Mouse (Mus musculus): ENCODE data around the gene Smyd4. TPM values are rescaled to one million over a fixed set of nuclear protein-coding genes. Genes with fewer than 3 reads are reported as not detected.

Gene Smyd4
- polyA plus RNA-seq (2012; rRNA removed; ENCODE audit: low replicate concordance): 6.0 and 6.2 TPM in 2 replicates

DNA sequence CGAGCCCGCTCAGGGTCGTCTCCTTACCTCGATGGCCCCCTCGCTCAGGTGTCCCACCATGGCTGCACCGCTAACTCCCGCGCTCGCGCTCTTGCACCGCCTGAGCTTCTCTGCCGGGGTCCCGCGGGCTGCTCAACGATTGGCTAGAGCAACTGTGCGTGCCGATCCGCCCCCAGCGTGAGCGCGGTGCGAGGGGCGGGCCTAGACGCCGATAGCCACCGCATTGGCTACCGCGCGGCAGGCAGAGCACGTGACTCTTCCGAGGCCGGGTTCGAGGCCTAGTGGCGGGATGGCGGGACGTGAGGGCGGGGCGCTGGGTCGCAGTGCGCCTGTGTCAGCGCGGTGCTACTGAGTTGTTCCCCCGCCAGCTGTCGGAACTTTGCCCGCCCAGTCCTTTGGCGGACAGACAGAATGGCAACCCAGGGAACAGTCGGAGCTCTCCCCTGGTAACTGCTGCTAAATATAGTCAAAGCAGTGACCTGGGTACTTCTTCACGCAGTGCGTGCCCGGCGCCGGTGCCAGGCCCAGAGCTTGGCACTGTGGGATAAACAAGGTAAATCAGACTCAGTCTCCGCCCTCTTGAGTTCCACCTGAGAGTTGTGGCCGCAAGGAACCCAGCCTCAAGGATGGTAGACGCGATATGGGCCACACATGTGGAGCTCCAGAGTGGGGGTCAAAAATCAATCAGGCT, at the start of gene Smyd4, which contains the start of gene Rpa1:
Gene Smyd4, plus strand, starts transcription at position 235 of the 691 bp plus-strand sequence.
Gene Rpa1, minus strand, starts transcription at position 126 of the 691 bp plus-strand sequence.

DNA sequence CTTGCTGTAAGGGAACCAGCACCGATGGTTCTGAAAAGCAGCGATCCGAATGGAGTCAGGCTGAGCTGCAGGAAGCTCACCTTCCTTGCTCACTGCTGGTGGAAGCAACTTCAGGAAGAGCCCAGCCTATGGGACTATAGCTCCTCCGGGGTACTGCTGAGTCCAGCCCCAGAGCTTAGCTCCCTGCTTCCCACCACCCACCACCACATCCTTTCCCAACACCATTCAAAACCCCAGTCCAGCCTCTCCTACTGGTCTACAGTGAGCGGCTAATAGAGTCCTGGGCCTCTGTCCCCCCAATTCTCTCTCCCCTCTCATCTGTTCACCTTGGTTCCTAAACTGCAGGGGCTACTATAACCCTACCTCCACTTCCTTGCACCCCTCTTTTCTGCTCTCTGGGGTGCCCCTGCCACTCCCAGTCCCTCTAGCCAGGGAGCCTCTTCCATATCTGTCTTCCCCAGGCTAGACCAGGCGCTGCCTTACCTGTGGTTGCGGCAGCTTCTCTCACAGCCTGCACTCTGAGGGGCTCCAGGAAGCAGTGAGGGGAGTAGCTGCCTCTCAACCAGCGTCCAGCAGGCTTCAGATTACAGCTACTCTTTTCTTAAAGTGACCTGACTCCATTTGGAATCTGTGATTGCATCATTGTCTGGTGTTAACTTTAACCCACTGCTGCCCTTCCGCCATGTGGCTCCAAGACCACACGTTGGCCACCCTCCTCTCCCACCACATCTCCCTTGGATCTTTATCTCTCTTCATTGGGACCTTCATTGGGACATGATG, 74.0 kb downstream of the Smyd4 start, which contains the start of gene Serpinf1:
Gene Serpinf1, minus strand, starts transcription at position 689 of the 780 bp plus-strand sequence.

DNA sequence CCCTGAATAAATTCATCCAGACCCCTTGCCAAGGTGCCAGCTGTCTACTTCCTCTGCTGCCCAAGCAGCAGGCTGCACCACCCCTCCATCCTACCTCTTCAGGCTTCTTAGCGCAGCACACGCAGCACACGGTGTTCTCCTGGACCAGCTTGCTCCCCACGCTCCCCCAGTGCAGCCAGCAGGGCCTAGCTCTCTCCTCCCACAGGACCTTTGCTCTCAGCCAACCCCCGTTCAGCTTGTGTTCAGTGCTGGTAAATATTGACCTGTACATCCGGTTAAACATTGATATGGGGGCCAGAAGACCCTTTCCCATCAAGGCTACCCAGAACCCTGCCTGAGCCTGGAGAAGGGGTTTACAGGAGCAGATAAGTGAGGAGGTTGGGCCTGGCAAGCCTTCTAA, 91.1 kb downstream of the Smyd4 start, which contains the start of gene Serpinf2:
Gene Serpinf2, minus strand, starts transcription at position 229 of the 400 bp plus-strand sequence.

DNA sequence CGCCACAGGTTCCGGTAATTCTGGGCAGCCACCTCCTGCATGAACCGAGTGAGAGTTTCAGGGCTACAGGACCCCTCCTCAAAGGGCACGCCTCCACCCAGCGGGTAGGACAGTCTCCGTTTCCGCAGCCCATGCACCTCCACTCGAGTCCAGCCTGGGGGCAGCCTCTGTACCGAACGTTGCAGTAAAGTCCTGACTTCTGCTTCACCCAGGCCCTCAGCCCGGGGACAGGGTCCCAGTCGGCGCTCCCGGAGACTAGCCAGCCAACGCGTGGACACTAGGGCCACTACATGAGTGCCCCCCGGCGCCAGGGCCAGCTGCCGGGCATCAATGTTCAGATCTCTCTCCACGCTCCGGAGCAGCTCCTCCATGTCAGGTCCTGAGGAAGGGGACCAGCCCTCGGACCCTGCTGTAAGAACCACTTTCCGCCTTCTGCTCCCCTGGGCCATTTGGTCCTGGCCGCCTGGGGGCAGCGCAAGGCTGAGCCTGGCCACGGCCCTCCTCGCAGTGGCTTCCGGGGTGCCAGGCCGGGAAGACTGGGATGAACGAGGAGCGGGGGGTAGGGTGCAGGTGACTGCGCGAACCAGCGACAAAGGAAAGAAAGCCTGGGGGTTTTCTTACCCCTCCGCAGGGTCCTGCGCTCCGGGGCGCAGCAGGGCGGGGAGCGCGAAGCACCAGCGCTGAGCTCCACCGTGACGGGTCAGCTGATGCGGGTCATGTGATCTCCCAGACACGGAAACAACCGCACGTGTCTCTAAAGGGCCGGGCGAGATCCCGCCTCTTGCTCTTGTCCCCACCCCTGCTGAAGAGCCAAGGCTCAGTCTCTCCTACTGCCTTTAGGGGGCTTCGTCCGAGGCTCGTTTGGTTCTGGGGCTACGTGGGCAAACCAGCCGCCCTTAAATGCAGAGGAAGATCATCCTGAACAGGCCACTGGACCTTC, 106.0 kb downstream of the Smyd4 start, which contains the start of gene Wdr81:
Gene Wdr81, minus strand, starts transcription at position 727 of the 940 bp plus-strand sequence.

Other genes starting within 250 kb of the Smyd4 start
- gene Hic1, start 178.9 kb upstream of the Smyd4 start, polyA plus RNA-seq (2012; rRNA removed; ENCODE audit: low replicate concordance): 29.2 and 89.3 TPM in 2 replicates
- 28.9 and 29.4 TPM in 2 replicates for gene Ovca2, start 169.6 kb upstream of the Smyd4 start, polyA plus RNA-seq (2012; rRNA removed; ENCODE audit: low replicate concordance)
- gene Dph1, start 157.2 kb upstream of the Smyd4 start, polyA plus RNA-seq (2012; rRNA removed; ENCODE audit: low replicate concordance): 35.7 and 67.8 TPM in 2 replicates
- gene Rtn4rl1, start 154.7 kb upstream of the Smyd4 start, polyA plus RNA-seq (2012; rRNA removed; ENCODE audit: low replicate concordance): 10.6 and 33.3 TPM in 2 replicates
- 20.4 and 33.2 TPM in 2 replicates for gene Rpa1, start 109 bp upstream of the Smyd4 start, polyA plus RNA-seq (2012; rRNA removed; ENCODE audit: low replicate concordance)
- 508 and 625 TPM in 2 replicates for gene Serpinf1, start 74.3 kb downstream of the Smyd4 start, polyA plus RNA-seq (2012; rRNA removed; ENCODE audit: low replicate concordance)
- 0.14 and 0.82 TPM in 2 replicates for gene Serpinf2, start 91.2 kb downstream of the Smyd4 start, polyA plus RNA-seq (2012; rRNA removed; ENCODE audit: low replicate concordance)
- gene Wdr81, start 106.3 kb downstream of the Smyd4 start, polyA plus RNA-seq (2012; rRNA removed; ENCODE audit: low replicate concordance): 17.4 and 21.8 TPM in 2 replicates
- gene Tlcd2, start 113.3 kb downstream of the Smyd4 start, polyA plus RNA-seq (2012; rRNA removed; ENCODE audit: low replicate concordance): 80.9 and 90.7 TPM in 2 replicates
- 85.9 and 139 TPM in 2 replicates for gene Prpf8, start 138.4 kb downstream of the Smyd4 start, polyA plus RNA-seq (2012; rRNA removed; ENCODE audit: low replicate concordance)
- gene Rilp, start 161.7 kb downstream of the Smyd4 start, polyA plus RNA-seq (2012; rRNA removed; ENCODE audit: low replicate concordance): 7.7 and 16.1 TPM in 2 replicates
- 21.1 and 38.3 TPM in 2 replicates for gene Scarf1, start 165.1 kb downstream of the Smyd4 start, polyA plus RNA-seq (2012; rRNA removed; ENCODE audit: low replicate concordance)
- gene Slc43a2, start 183.3 kb downstream of the Smyd4 start, polyA plus RNA-seq (2012; rRNA removed; ENCODE audit: low replicate concordance): 37.7 and 38.5 TPM in 2 replicates
- 57.4 and 68.5 TPM in 2 replicates for gene Pitpna, start 239.7 kb downstream of the Smyd4 start, polyA plus RNA-seq (2012; rRNA removed; ENCODE audit: low replicate concordance)